ENCODE assay signal across 1 mouse cellular context in the genomic region with DNA sequence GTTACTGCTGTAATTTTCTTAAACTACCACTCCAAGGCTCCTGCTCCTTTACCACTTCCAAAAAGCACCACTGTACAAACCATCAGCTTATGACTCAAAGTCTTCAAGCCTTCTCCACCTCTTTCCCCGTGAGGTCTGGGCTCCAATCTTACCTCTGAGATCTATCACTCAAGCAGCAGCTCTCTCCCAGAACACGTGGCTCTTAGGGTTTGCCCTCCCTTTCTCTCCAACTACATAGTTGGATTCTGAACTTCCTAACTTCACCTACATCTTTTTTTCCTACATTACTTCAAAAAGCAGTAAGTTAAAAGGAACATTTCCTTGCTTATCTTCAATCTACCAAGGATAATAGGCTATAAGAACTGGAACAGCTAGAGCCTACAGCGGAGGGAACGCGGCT.
TF ChIP-seq lines count a peak whose summit lies in the region.

No protein-coding gene starts in this region.

TF ChIP-seq in MEL, 35 proteins besides CTCF, POLR2A, EP300 and RAD21:
- TF ChIP-seq MYC (IDR thresholded peaks at IDR 0.05; ENCODE audit: low read depth, low read length) = 0 out of 2 replicates have a peak, but pooled peaks have one; percentile 45
- peak; percentile 70 for TF ChIP-seq USF1 (IDR thresholded peaks at IDR 0.05; ENCODE audit: low read depth, low read length)
- peak; percentile 77 for TF ChIP-seq MAX (IDR thresholded peaks at IDR 0.05; ENCODE audit: low read length)
- peak; percentile 87; the same call in 1 of the 2 replicates for TF ChIP-seq CHD1 (IDR thresholded peaks at IDR 0.05; ENCODE audit: low read depth, low read length)
- peak; percentile 66 for TF ChIP-seq MXI1 (IDR thresholded peaks at IDR 0.05; ENCODE audit: low read depth, low read length)
- no peak for TF ChIP-seq MEF2A (IDR thresholded peaks at IDR 0.05; ENCODE audit: extremely low read depth, insufficient replicate concordance, low read depth, low read length, poor library complexity, severe bottlenecking)
